Mouse (Mus musculus) gastrocnemius, adult 2 months (tissue): ENCODE data around the gene Ksr2. TPM values are rescaled to one million over a fixed set of nuclear protein-coding genes. Genes with fewer than 3 reads are reported as not detected.

Source experiments
- DNase-seq: peaks from one replicate; pipeline ENCODE4 v3.0.0; 2022
- H3K27ac ChIP-seq: fragments of 200-600 bp; 2 replicates; pipeline ENCODE4 v1.8.1; 2022; ENCODE audit warnings: mild to moderate bottlenecking
- H3K4me3 ChIP-seq: fragments of 200-600 bp; 2 replicates; pipeline ENCODE4 v1.8.1; 2022; ENCODE audit warnings: mild to moderate bottlenecking, moderate library complexity
- CTCF ChIP-seq: fragments of 200-600 bp; IDR thresholded peaks from 2 replicates; pipeline ENCODE4 v1.8.1; 2022; ENCODE audit warnings: antibody characterized with exemption, mild to moderate bottlenecking, moderate library complexity
- intact Hi-C: fragments of 180-260 bp; cut with DNase I; formaldehyde crosslinking; loops from one replicate; pipeline ENCODE4 v1.15.1; 2025
- total RNA-seq, 2 experiments: library from RNA; stranded (reverse); gene quantifications; 2 replicates each; pipeline ENCODE4 v1.2.3; 2021

The Ksr2 gene
- total RNA-seq, 2 experiments from 2014 or later: 0.03 to 0.11 TPM

DNA sequence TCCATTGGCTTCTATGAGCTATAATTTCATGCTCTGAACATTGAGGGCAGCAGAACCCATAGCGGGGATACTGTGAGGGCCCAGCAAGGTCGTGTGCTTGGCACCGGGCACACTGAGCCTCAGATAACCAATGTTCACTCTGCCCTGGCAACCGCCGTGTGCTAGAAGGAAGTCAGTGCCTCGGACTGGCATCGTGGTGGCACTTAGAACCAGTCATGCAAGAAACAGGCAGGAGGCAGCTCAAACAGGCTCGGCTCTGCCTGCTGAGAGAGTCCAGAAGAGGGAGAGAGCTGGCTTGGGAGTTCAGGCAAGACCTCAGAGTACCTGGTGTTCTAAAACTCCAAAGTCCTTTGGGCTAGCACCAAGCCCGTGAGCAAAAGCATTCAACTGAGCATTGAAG lies 350.7 kb downstream of the Ksr2 start:
- peak; percentile 56 for DNase-seq
- no peak for TF ChIP-seq CTCF

DNA sequence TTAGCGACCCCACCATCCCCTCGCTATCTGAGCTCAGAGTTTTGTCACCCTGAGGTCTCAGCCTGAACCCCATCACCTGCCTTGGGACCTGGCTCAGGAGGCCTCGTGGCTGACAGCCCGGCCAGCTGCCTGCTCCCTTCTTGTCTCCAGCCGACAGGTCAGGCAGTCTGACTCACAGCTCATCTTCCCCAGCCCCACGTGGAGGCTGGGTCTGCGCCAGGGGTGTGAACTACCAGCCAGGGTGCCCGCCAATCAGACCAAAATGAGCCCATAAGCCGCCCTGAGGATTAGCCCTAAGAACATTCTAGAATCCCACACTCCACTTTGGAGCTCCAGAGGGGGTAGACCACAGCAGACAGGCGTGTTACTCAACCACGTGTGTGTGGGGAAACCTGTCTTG lies 365.4 kb downstream of the Ksr2 start:
- TF ChIP-seq CTCF: no peak
- Histone ChIP-seq H3K27ac (peak overlapping the region; percentile 93), H3K4me3 (no peak overlapping the region)
- intact Hi-C loops: loop anchor here (5.0 kb wide), 1 partner anchor 63 kb away; no protein-coding TSS in a partner anchor
- peak; percentile 96 for DNase-seq

More for the DNA sequence above, 350.7 kb downstream of the Ksr2 start:
- Histone ChIP-seq H3K4me3 (no peak overlapping the region), H3K27ac (no peak overlapping the region)
- intact Hi-C loops: no loop called here

DNA sequence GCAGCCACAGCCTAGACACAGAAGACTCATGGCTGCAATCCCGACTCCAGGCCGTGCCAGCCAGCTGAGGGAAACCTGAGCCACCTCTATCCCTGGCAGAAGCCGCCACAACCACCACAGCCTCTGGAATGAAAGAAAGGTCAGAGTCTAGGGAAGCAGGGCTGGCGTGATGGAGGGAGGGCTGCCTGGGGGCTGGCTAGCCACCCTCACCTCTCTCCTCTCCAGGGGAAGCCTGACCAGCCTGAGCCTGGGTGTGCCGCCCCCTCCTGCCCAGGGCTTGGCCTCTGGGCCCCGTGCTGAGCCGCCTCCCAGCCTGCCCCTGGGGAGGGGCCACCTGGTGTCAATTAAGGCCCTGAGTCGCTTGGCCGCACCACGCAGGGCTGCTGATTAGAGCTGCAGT lies 366.9 kb downstream of the Ksr2 start, which contains the start of gene Nos1:
TSS of gene Nos1 (plus strand) at position 352 of the 400 bp plus-strand sequence.
- intact Hi-C loops: loop anchor here (1.0 kb wide), 1 partner anchor 22 kb away; no protein-coding TSS in a partner anchor
- DNase-seq: peak; percentile 93
- peak; percentile 10 for TF ChIP-seq CTCF
- Histone ChIP-seq H3K4me3 (peak within 1 kb of the TSS; percentile 72), H3K27ac (peak within 1 kb of the TSS; percentile 93)

DNA sequence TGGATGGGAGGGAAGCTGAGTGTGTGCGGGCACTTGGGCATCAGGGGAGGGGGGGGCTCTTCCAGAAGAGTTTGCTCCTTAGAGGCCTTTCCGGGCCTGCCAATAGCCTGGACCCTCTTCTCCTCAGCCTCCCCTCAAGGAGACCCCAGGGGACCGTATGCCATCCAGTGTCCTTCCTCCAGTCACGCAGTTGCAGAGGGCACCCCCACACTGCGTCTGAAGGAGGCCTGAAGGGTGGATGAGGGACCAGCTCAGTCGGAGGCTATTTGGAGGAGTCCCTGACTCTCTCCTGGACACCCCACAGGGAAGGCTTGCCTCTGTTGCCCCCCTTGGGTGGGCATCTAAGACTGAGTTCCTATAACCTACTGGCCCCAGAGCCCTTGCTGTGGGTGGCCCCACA lies 367.4 kb downstream of the Ksr2 start:
- intact Hi-C loops: no loop called here
- Histone ChIP-seq H3K4me3 (peak overlapping the region; percentile 72), H3K27ac (peak overlapping the region; percentile 93)
- DNase-seq: peak; percentile 46
- TF ChIP-seq CTCF: no peak

DNA sequence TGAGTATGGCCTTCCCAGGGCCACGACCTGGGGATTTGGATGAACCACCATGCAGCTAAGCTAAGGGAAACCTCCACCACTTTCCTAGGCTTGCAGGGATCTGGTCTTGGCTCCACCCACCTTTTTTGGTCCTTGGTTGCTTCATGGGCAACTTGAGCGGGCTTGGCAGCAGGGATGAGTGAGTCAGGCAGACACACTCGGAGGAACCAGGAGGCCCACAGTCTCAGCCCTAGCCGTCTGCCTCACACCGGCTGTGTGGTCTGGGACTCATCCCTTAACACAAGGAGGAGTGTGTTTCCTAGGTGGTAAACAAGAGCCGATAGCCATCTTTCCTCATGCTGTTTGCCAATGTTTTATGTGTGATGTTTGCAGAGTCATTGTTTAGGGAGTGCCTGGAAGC lies 376.3 kb downstream of the Ksr2 start:
- H3K4me3 ChIP-seq: no peak overlapping the region
- DNase-seq: peak; percentile 74
- intact Hi-C loops: no loop called here

DNA sequence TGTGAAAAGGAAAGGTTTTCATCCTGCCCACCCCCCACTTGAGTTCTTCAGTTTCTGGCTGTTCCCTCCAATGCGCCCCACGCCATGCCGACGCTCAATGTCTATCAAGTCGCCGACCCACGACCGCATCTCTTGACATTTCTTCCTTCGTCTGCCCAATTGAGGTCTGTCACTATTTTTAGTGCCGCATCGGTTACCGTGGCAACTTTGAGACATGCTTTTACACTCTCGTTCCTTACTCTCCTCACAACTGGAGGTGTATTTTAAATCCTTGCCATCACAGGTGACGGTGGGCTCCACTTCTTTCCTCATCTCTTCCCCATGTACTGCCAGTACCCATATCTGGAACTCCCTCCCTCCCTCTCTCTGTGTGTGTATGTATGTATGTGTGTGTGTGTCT lies 378.1 kb downstream of the Ksr2 start:
- Histone ChIP-seq H3K27ac (no peak overlapping the region), H3K4me3 (no peak overlapping the region)
- DNase-seq: no peak
- intact Hi-C loops: no loop called here
- no peak for TF ChIP-seq CTCF

More for the DNA sequence above, 376.3 kb downstream of the Ksr2 start:
- no peak for TF ChIP-seq CTCF
- H3K27ac ChIP-seq: peak overlapping the region; percentile 63

DNA sequence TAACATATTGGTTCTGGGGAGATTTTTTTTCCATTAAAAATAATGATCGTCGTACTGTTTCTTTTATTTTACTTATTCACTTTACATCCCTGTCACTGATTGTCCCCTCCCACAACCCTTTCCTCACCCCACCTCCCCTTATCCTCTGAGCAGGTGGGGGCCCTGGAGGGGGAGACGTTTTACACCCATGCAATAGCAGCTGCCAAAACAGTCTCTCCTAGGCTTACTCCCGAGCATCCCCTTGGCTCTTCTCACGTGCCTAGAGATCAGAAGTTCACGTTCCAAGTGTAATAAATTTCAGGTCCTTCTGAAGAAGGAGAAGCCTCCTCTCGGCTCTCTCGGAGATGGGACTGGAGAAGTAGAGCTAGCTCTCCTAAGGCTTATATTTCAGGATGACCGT lies 387.0 kb downstream of the Ksr2 start:
- DNase-seq: no peak
- intact Hi-C loops: no loop called here
- no peak overlapping the region for H3K4me3 ChIP-seq
- peak overlapping the region; percentile 92 for H3K27ac ChIP-seq
- no peak for TF ChIP-seq CTCF

DNA sequence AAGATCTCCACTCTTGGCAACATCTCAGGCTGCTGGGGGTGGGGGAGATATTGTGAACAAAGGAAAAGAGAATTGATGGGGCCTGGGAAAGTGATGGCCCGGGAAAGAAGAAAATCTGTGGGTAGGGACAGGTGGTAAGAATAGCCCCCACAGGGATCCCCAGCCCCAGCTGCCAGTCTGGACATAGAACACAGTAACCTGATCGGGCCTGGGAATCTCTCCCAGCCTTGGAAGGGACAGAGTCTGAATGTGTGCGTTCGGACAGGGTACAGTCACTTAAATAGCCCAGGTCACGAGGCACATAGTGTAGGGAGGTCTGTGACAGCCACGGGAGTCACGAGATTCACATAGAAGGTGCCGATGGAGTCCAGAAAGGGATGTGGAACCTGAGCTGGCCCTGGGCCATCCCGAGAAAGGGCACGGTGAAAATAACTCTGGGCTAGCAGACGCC lies 388.3 kb downstream of the Ksr2 start:
- Histone ChIP-seq H3K27ac (peak overlapping the region; percentile 92), H3K4me3 (peak overlapping the region; percentile 37; the same call in 1 of the 2 replicates)
- intact Hi-C loops: loop anchor here (1.0 kb wide), 1 partner anchor 22 kb away; no protein-coding TSS in a partner anchor
- DNase-seq: peak; percentile 88
- TF ChIP-seq CTCF: no peak

DNA sequence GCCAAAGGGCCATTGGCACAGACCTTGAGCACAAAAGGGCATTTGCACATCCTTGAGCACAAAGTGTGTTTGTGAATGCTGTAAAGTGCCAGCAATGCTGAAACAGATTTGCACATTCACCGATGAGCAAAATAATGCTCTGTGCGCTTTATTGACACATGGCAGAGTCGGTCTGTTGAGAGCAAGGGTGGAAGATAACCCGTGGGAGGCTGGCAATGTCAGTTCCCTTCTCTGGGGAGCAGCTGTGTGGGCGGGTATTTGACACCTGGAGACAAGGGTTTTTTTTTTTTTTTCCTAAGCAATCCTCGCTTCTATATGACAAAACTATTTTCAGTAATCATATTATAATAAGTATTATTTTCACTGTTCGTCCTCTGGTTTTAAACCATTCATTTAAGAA lies 389.8 kb downstream of the Ksr2 start:
- H3K27ac ChIP-seq: peak overlapping the region; percentile 92; the same call in 1 of the 2 replicates
- H3K4me3 ChIP-seq: no peak overlapping the region
- intact Hi-C loops: no loop called here
- no peak for DNase-seq
- no peak for TF ChIP-seq CTCF

DNA sequence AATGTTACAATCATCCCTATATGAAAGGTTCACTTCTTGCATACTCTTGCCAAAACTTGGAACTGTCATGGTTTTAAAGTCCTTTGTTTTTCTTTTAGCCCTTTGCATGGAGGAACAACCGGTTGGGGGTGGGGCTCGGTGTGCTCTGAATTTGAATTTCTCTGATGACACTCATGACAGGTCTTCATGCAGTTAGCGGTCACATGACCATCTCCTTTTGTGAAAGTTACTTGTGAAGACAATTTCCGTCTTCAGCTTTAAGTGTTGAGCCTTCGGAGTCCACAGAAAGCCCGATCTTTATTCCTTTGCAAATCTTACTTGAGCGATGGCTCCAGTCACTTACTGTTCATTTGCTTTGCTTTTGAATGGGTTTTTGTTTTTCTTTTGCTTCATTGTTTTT lies 397.1 kb downstream of the Ksr2 start:
- Histone ChIP-seq H3K27ac (no peak overlapping the region), H3K4me3 (no peak overlapping the region)
- intact Hi-C loops: no loop called here
- no peak for TF ChIP-seq CTCF
- no peak for DNase-seq

DNA sequence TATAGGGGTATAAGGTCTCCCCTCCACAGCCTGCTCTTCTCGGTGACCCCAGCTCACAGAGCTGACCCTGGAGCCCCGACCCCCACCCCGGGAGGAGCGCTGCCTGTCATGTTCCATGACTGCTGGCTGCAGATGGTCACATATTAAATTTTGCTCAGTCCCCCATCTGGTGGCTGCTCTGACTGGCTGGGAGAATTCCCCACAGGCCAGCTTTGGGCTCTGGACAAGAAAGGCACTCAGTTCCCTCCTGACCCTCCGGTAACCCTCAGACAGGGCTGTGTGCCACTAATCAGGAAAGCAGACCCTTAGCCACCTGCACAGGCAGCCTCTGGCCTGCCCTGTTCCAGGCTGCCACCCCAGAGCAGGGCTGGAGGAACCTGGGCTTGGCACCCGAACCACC lies 405.0 kb downstream of the Ksr2 start:
- no peak for TF ChIP-seq CTCF
- peak overlapping the region; percentile 16; the same call in 1 of the 2 replicates for H3K27ac ChIP-seq
- intact Hi-C loops: no loop called here
- H3K4me3 ChIP-seq: no peak overlapping the region
- peak; percentile 22 for DNase-seq

DNA sequence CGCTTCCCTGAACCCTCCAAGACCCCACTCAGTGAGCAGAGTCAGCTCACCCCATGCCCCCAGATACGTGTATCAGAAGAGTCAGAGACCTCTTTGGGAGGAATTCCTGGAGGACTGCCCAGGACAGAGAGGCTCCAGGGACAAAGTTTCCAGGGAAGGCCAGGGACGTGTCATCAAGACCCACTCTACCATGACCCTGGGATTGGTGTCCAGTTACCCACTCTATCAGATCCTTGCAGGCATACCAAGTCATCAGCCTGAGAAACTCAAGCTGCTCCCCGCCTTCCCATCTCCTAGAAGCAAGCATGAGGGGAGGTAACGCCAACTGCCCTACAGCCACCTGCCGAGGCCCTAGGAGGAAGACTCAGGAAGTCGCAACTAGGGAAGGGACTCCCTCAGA lies 406.6 kb downstream of the Ksr2 start:
- 0 out of 2 replicates have a peak overlapping the region, but pooled peaks have one; percentile 12 for H3K27ac ChIP-seq
- H3K4me3 ChIP-seq: no peak overlapping the region
- no peak for TF ChIP-seq CTCF
- intact Hi-C loops: no loop called here
- DNase-seq: peak; percentile 27

DNA sequence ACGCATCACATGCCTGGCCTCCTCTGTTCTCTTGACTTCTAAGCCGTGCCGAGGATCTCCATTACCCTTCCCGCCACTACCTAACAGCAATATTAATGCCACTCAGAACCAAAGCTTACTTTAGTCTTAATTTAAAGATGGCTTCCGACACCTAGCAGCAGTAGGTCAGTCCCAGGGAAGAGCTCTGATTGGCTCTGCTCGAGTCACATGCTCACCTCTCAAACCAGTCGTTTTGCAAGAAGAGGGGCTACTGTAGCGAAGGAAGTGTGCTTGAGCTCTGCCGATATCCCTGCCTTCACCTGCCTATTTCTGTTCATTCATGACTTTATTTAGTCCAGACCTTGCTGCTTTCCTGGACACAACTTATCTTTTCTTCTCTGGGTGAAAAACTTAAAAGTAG lies 410.0 kb downstream of the Ksr2 start:
- intact Hi-C loops: no loop called here
- H3K4me3 ChIP-seq: no peak overlapping the region
- no peak overlapping the region for H3K27ac ChIP-seq
- TF ChIP-seq CTCF: no peak
- no peak for DNase-seq

DNA sequence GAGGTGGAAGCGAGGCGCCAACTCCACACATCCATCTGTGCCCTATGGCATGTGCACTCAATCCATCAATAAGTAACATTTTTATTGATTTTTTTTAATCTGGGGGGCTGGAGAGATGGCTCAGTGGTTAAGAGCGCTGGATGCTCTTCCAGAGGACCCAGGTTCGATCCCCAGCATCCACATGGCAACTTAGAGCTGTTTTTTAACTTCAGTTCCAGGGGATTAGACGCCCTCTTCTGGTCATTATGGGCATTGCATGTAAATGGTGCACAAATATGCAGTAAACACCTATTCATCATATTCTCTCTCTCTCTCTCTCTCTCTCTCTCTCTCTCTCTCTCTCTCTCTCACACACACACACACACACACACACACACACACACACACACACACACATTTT lies 410.7 kb downstream of the Ksr2 start:
- no peak overlapping the region for H3K27ac ChIP-seq
- intact Hi-C loops: no loop called here
- no peak for DNase-seq
- peak; percentile 53 for TF ChIP-seq CTCF
- H3K4me3 ChIP-seq: no peak overlapping the region

Other genes starting within 250 kb of the Ksr2 start
- 100 to 1,000 TPM; 333 to 344 TPM for gene Pebp1, start 126.4 kb upstream of the Ksr2 start, total RNA-seq
- gene Vsig10, start 94.9 kb upstream of the Ksr2 start, total RNA-seq: 1 to 10 TPM; 5.2 to 5.3 TPM
- gene Wsb2, start 56.7 kb upstream of the Ksr2 start, total RNA-seq: 10 to 100 TPM; 88.0 to 97.7 TPM
- 1 to 10 TPM in 1 of 2 experiments, under 1 TPM in 1; 0.84 to 1.1 TPM for gene Rfc5, start 25.0 kb upstream of the Ksr2 start, total RNA-seq